Mouse (Mus musculus) limb, embryonic 11.5 days (tissue): ENCODE measurements at regions not wholly inside any gene's neighbourhood (a gene's known extent, or its start where the extent isn't known, plus 50 kb on each side); places are given as distances from the start of the nearest gene placed in this dataset.

Experiments used
- ATAC-seq: fragments of 200-750 bp; cut with Nextera tagmentation; 2 replicates; pipeline ENCODE4 v1.8.0; 2017; ENCODE audit warnings: low read depth; ENCODE audit not compliant: insufficient number of reproducible peaks, low FRiP score, low TSS enrichment
- DNase-seq: peaks from one replicate; pipeline ENCODE4 v3.0.0-alpha.2; 2015; ENCODE audit warnings: low spot score
- H3K27ac ChIP-seq: fragments of 300-500 bp; sonication (generic); replicated peaks from 2 replicates; pipeline ENCODE4 v1.5.1; 2014; ENCODE audit warnings: low read depth, mild to moderate bottlenecking, low read length
- H3K27me3 ChIP-seq: fragments of 300-500 bp; sonication (generic); 2 replicates; pipeline ENCODE4 v1.6.1; 2014; ENCODE audit warnings: mild to moderate bottlenecking, low read length, mixed read lengths; ENCODE audit not compliant: control insufficient read depth, insufficient read depth
- H3K36me3 ChIP-seq: fragments of 300-500 bp; sonication (generic); 2 replicates; pipeline ENCODE4 v1.6.1; 2014; ENCODE audit warnings: mild to moderate bottlenecking, low read length, moderate library complexity, mixed read lengths; ENCODE audit not compliant: control insufficient read depth, insufficient read depth
- H3K4me1 ChIP-seq: fragments of 300-500 bp; sonication (generic); 2 replicates; pipeline ENCODE4 v1.6.1; 2014; ENCODE audit warnings: low read length, mixed read lengths; ENCODE audit not compliant: control insufficient read depth, insufficient read depth
- H3K4me2 ChIP-seq: fragments of 300-500 bp; sonication (generic); 2 replicates; pipeline ENCODE4 v1.6.1; 2014; ENCODE audit warnings: low read depth, mild to moderate bottlenecking, moderate library complexity; ENCODE audit not compliant: severe bottlenecking
- H3K4me3 ChIP-seq: fragments of 300-500 bp; sonication (generic); 2 replicates; pipeline ENCODE4 v1.5.1; 2014; ENCODE audit warnings: low read depth, low read length
- H3K9ac ChIP-seq: fragments of 300-500 bp; sonication (generic); 2 replicates; pipeline ENCODE4 v1.6.1; 2014; ENCODE audit warnings: mild to moderate bottlenecking, low read length
- H3K9me3 ChIP-seq: fragments of 300-500 bp; sonication (generic); 2 replicates; pipeline ENCODE4 v1.6.1; 2016; ENCODE audit warnings: low read length; ENCODE audit not compliant: control insufficient read depth
- WGBS: fragments of 180-500 bp; shearing (Covaris S2); extraction: QIAGEN DNeasy Blood & Tissue Kit; methylation state at CpG from one replicate; pipeline ENCODE4 v1.1.7; 2014; 5-methylcytosine and 5-hydroxymethylcytosine counted together

DNA sequence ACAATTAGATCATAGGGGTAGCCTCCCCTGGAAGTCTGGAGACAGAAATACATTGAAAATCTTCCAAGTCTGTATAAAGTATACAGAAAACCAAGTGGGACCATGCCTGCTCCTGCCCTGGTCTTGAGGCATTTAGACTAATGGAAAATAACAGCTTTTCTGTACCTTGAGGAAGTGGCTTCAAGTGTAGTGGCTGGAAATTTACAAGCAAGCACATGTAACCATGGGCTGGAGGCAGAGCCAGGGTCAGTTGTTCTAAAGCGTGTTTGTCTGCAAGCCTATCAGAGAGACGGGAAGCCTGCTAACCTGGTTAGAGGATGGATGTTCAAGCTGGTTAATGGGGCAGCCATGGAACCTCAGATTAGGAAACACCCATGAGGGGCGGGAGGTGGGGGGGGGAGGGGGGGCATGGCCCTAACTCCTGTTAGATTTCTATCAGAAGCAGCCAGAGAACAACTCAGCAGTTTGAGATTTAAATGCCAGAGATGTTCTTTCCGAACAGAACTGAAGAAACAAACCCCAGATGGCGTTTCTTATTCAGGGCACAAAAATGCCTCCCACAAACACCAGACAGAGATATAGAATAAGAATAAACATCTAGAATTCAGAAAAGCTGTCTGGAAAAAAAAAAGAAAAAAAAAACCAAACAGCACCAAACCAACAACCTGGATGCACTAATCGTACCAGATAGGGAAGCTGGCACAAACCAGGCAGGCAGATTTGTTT lies 67.7 kb upstream of the Fam13c start:
- H3K4me2 ChIP-seq = no peak overlapping the region
- no peaks in the 10 kb centered on the region for H3K9me3 ChIP-seq
- no peak for DNase-seq
- no peaks in the 10 kb centered on the region for H3K36me3 ChIP-seq
- no peak overlapping the region for H3K9ac ChIP-seq
- WGBS = 84% methylated on average over 6 of the region's 6 CpGs
- ATAC-seq = no peak
- no peaks in the 10 kb centered on the region for H3K4me1 ChIP-seq
- no peak overlapping the region for H3K27ac ChIP-seq
- H3K4me3 ChIP-seq = no peak overlapping the region
- H3K27me3 ChIP-seq = no peaks in the 10 kb centered on the region

DNA sequence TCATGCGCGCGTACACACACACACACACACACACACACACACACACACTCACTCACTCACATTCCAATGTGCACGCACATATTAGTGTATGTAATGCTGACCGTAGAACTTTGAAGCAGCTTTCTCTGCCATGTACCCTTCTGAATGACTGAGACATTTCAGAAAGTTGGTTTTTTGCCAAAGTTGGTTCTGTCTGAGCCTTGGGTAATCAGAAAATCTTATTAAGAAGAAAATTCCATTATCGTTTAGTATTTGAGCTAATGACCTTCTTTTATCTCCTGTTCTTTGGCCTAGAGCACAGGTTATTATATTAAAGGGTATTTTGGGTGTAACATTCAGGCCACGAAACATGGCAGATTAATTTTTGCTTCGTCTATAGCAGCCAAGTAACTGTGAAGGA lies 67.1 kb upstream of the Fam13c start:
- Histone ChIP-seq H3K4me3 (no peak overlapping the region), H3K9ac (no peak overlapping the region), H3K4me2 (no peak overlapping the region), H3K4me1 (no peaks in the 10 kb centered on the region), H3K9me3 (no peaks in the 10 kb centered on the region), H3K27ac (no peak overlapping the region), H3K27me3 (no peaks in the 10 kb centered on the region), H3K36me3 (no peaks in the 10 kb centered on the region)
- ATAC-seq (no peak), DNase-seq (no peak)
- WGBS = 92% methylated on average over 8 of the region's 8 CpGs

DNA sequence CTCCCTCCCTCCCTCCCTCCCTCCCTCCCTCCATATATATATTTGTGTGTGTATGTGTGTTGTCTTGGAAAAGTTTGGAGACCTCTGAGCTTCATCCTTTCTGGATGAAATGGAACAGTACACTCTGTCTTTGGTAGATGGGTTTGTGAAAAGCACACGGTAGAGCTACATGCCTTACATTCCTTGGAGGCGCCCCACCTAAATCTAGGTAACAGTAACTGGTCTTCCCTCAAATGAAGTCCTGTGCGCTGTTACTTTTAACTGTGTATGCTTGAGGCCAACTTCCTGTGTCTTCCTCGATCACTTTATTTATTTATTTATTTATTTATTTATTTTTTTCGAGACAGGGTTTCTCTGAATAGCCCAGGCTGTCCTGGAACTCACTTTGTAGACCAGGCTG lies 66.4 kb upstream of the Fam13c start:
- Histone ChIP-seq H3K4me2 (no peak overlapping the region), H3K9ac (no peak overlapping the region), H3K27ac (no peak overlapping the region), H3K27me3 (no peaks in the 10 kb centered on the region), H3K4me3 (no peak overlapping the region), H3K36me3 (no peaks in the 10 kb centered on the region), H3K9me3 (no peaks in the 10 kb centered on the region), H3K4me1 (no peaks in the 10 kb centered on the region)
- DNase-seq (no peak), ATAC-seq (no peak)
- 89% methylated on average over 5 of the region's 5 CpGs for WGBS

DNA sequence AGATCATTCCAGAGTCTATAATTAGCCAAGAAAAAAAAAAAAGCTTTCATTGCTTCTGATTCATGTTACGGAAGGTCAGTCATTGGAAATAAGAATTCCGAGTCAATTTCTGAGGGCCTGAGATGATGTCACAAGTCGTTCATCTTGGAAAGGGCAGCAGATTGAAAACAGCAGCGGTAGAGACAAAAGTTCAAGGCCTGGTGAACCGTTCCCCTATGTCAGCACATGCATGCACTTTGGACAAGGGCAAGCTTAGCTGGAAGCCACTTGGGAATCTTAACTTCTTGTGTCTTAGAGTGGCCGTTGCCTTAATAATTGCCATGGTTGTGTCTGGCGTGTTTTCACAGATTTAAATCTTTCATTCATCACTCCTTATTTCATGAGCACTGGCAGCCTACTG lies 65.6 kb upstream of the Fam13c start:
- Histone ChIP-seq H3K9ac (no peak overlapping the region), H3K27me3 (no peaks in the 10 kb centered on the region), H3K4me3 (no peak overlapping the region), H3K4me1 (no peaks in the 10 kb centered on the region), H3K27ac (no peak overlapping the region), H3K9me3 (no peaks in the 10 kb centered on the region), H3K4me2 (no peak overlapping the region), H3K36me3 (no peaks in the 10 kb centered on the region)
- 71% methylated on average over 7 of the region's 7 CpGs for WGBS
- ATAC-seq = no peak
- no peak for DNase-seq

DNA sequence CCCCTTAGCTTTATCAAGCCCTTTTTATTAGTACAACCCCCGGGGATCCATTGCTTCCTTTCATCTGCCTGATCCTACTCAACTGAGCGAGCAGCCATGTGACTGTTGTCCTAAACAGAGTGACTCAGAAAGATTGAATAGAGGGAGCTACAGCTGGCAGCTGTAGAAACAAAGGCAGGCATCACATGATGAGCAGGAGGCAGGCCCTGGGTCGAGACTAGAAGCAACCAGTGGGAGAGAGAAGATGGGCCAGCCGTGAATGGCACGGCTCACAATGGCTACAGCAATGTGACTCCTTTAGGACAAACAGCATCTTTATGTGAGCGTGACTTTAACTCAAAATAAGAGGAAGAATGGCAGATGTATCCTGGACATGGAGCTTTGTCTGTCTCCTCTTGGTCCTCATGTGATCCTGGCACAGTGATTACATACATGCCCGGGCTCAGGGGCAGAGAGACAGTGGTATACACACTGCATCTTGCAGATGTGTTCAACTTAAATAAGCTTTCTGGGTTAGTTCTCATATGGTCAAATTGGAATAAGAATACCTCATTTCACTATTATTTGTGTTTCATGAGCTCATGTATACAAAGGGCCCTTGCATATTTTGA lies 60.1 kb upstream of the Fam13c start:
- Histone ChIP-seq H3K4me1 (no peaks in the 10 kb centered on the region), H3K9ac (no peak overlapping the region), H3K27ac (no peak overlapping the region), H3K9me3 (no peaks in the 10 kb centered on the region), H3K4me2 (no peak overlapping the region), H3K4me3 (no peak overlapping the region), H3K27me3 (no peaks in the 10 kb centered on the region), H3K36me3 (no peaks in the 10 kb centered on the region)
- 70% methylated on average over 7 of the region's 7 CpGs for WGBS
- no peak for ATAC-seq
- DNase-seq = no peak

DNA sequence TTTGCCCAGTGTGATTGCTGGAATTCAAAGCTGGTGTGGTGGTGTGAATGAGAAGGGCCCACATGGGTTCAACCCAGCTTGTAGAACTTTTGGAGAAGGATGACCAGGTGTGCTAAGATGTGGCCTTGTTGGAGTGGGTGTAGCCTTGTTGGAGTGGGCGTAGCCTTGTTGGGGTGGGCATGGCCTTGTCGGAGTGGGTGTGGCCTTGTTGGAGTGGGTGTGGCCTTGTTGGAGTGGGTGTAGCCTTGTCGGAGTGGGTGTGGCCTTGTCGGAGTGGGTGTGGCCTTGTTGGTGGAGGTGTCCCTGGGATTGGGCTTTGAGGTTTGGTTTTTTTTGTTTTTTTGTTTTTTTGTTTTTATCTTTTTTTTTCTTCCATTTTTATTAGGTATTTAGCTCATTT lies 55.6 kb upstream of the Fam13c start:
- Histone ChIP-seq H3K4me3 (no peak overlapping the region), H3K9ac (no peak overlapping the region), H3K4me2 (no peak overlapping the region), H3K36me3 (no peaks in the 10 kb centered on the region), H3K4me1 (no peaks in the 10 kb centered on the region), H3K27ac (no peak overlapping the region), H3K9me3 (0 out of 2 replicates have a peak, but pooled peaks cover 3% of the 10 kb centered on the region), H3K27me3 (no peaks in the 10 kb centered on the region)
- 91% methylated on average over 4 of the region's 4 CpGs for WGBS
- no peak for DNase-seq
- no peak for ATAC-seq

DNA sequence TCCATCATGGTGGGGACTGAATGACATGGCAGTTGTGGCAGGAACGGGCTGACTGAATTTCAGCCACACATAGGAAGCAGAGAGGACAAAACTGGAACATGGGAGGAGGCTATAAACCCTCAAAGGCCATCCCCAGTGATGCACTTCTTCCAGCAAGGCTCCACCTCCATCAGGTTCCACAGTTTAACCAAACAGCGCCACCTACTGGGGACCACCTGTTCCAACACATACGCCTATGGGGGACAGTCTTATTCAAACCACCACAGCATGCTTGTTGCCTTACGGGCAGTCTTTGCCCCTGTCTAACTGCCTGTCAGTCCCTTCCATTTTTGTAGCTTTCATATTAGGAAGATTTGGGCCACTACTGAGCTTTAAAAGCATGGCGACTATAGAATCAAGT lies 52.6 kb upstream of the Fam13c start:
- H3K27ac ChIP-seq = no peak overlapping the region
- no peak overlapping the region for H3K4me3 ChIP-seq
- H3K4me2 ChIP-seq = no peak overlapping the region
- no peak for DNase-seq
- H3K9me3 ChIP-seq = 0 out of 2 replicates have a peak, but pooled peaks cover 3% of the 10 kb centered on the region
- WGBS = 92% methylated on average over 5 of the region's 5 CpGs
- no peak for ATAC-seq
- H3K36me3 ChIP-seq = no peaks in the 10 kb centered on the region
- H3K4me1 ChIP-seq = no peaks in the 10 kb centered on the region
- H3K27me3 ChIP-seq = no peaks in the 10 kb centered on the region
- H3K9ac ChIP-seq = no peak overlapping the region
